Mouse (Mus musculus) heart, adult 2 months (tissue): ENCODE data around the gene Nmrk1.
A peak's percentile ranks its signal among the peaks of the same experiment; 100 is the strongest.

Experiments
- CTCF ChIP-seq: fragments of 200-600 bp; IDR thresholded peaks from 2 replicates; pipeline ENCODE4 v1.8.1; 2022; ENCODE audit warnings: antibody characterized with exemption, mild to moderate bottlenecking, moderate library complexity
- EP300 ChIP-seq: fragments of 200-500 bp; IDR thresholded peaks from 2 replicates; pipeline ENCODE4 v1.6.1; 2011; ENCODE audit warnings: low read depth, low read length, control low read depth; ENCODE audit not compliant: insufficient read depth
- POLR2A ChIP-seq: fragments of 200-500 bp; IDR thresholded peaks from 2 replicates; pipeline ENCODE4 v1.6.1; 2011; ENCODE audit warnings: mild to moderate bottlenecking, low read depth, low read length, control low read depth; ENCODE audit not compliant: insufficient read depth

DNA sequence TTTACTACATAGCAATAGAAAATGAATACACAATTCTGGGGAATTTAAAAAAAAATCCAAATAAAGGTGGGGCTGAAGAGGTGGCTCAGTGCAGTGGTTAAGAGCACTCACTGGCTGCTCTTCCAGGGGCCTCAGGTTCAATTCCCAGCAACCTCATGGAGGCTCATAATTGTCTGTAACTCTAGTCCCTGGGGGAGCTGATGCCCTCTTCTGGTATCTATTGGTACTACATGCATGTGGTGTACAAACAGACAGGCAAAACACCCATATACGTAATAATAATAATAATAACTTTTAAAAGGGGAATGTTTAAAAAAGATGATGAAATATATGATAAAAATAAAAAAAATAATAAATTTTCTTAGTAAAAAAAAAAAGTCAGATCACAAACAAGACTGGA is 43.5 kb upstream of the Nmrk1 start:
- TF ChIP-seq POLR2A, result no peak
- TF ChIP-seq EP300, result no peak
- peak; percentile 65 for TF ChIP-seq CTCF
